Mouse (Mus musculus) myocyte (in vitro differentiated cells): ENCODE data around the gene Gpr4.

Source experiments
- E2F4 ChIP-seq: IDR thresholded peaks from one replicate; pipeline ENCODE4 v1.6.1; 2011; ENCODE audit warnings: mild to moderate bottlenecking, control low read depth, moderate library complexity; ENCODE audit not compliant: insufficient read depth
- MAX ChIP-seq: IDR thresholded peaks from one replicate; pipeline ENCODE4 v1.6.1; 2011; ENCODE audit warnings: low read depth, mild to moderate bottlenecking, control low read depth
- MYOG ChIP-seq, 3 experiments: IDR thresholded peaks; one replicate each; pipeline ENCODE4 v1.6.1; 2011; ENCODE audit warnings: control low read depth in 2 of 3, low read depth in 2 of 3, mild to moderate bottlenecking in 2 of 3; ENCODE audit not compliant: insufficient read length in 2 of 3, control insufficient read depth in 1 of 3, insufficient read depth in 1 of 3
- POLR2A ChIP-seq: IDR thresholded peaks from one replicate; pipeline ENCODE4 v1.6.1; 2011; ENCODE audit warnings: low read depth, mild to moderate bottlenecking, control low read depth, moderate library complexity; ENCODE audit not compliant: insufficient read length
- POLR2AphosphoS2 ChIP-seq: IDR thresholded peaks from one replicate; pipeline ENCODE4 v1.6.1; 2011; ENCODE audit warnings: low read depth, control low read depth; ENCODE audit not compliant: insufficient read length
- TCF12 ChIP-seq: IDR thresholded peaks from one replicate; pipeline ENCODE4 v1.6.1; 2011; ENCODE audit warnings: mild to moderate bottlenecking, control low read depth; ENCODE audit not compliant: poor library complexity, insufficient read depth, severe bottlenecking
- USF1 ChIP-seq: IDR thresholded peaks from one replicate; pipeline ENCODE4 v1.6.1; 2011; ENCODE audit warnings: low read depth, mild to moderate bottlenecking, control low read depth, moderate library complexity

DNA sequence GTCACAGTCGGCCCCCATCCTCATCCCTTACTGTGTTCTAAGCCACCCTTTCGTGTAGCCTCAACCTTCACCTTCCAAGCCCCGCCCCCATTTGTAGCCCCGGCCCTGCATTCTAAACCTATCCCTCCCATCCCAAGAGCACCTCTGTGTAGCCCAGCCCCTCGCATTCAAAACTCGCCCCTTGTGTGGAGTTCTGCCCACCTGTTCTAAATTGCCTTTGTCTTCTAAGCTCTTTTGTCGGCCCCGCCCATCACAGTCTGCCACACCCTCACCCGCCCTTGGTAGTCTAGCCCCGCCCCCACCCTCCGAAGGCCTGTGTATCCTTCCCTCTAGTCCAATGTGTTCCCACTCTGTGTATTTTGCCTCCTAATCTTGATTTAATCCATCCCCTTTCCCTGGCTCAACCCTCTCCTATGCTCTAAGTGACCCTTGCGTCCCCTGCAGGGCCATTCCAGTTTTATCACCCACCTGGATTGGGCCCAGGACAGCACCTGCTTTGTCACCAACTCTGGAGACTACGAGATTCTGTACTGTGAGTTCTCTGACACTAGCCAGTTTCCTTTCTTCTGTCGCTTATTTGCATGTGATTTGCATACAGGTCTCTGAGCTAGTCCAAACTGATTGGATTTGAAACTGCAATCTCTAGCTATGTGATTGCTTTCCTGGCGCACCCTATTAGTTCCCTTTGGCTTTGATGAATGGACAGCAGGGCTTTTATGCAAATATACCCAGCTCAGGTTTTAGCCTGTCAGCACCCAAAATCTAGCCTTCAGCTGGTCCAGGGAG, 10.1 kb upstream of the Gpr4 start:
- TF ChIP-seq TCF12 (no peak), USF1 (no peak), POLR2AphosphoS2 (no peak), POLR2A (no peak), MAX (no peak), MYOG (IDR thresholded peaks at IDR 0.05; ENCODE audit: control insufficient read depth in 1 of 3, insufficient read depth in 1 of 3, insufficient read length in 2 of 3, low read depth in 2 of 3) (no peak), E2F4 (no peak)
